Mouse (Mus musculus) T-helper 17 cell (primary cell): ENCODE measurements around the gene Smarcd3.

ENCODE experiments used
- in situ Hi-C, 2 experiments: fragments of 300-600 bp; cut with MboI, MseI; formaldehyde crosslinking; loops; 1 replicate in 1 of 2; 2 replicates in 1 of 2; pipeline ENCODE4 v1.15.1; 2025; ENCODE audit warnings: high pct_unique_total_duplicates in 2 of 2

Smarcd3 gene

DNA sequence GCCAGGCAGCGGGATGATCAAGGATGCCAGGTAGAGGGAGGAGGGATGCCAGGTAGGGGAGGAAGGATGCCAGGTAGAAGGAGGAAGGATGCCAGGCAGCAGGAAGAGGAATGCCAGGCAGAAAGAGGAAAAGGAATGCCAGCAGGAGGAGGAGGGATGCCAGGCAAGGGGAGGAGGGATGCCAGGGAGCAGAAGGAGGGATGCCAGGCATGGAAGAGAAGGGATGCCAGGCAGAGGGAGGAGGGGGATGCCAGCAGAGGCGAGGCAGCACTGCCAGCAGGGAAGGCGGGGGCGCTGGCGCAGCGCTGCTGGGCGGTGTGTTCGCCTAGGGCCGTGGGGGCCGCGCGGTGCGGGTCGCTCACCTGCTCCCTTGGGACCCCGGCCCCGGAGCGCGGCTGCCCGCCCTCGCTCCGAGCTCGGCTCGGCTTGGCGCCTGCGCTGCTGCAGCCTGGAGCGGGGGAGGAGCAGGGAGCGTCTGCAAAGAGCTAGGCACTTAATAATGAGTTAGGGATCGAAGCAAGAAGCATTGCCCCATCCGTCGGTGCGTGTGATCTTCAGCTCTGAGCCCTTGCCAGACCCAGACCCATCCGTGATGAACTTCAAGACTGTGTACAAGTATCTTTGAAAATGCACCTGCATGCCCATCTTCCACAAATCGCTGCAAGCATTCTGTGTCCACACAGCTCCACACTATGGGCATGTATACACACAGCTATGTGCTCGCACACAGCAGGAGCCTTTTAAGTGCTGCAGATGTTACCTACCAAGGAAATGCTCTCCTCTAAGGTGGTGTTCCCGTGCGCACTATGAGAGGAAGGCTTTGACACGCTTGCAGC lies at the start of gene Smarcd3:
Smarcd3 (minus strand) TSS at position 426 of the 836 bp plus-strand sequence.
- in situ Hi-C loops: no loop called here

DNA sequence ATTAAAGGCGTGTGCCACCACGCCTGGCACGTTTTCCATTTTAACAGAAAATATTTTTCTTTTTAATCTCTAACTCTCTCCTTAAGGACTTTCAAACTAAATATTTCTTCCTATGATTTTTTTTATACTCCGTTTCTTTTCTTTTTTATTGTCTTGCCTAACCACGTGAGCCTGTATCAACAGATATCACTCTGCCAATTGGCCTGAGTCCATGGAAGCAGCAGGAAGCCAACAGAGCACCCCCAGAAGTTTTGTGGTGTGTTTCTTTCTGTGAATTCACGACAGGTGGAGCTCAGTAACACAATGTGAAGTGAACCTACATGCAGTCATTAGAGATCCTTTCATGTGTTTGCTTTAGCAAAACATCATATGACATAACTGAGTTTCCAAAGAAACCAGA lies 37.2 kb upstream of the Smarcd3 start:
- in situ Hi-C loops: no loop called here

DNA sequence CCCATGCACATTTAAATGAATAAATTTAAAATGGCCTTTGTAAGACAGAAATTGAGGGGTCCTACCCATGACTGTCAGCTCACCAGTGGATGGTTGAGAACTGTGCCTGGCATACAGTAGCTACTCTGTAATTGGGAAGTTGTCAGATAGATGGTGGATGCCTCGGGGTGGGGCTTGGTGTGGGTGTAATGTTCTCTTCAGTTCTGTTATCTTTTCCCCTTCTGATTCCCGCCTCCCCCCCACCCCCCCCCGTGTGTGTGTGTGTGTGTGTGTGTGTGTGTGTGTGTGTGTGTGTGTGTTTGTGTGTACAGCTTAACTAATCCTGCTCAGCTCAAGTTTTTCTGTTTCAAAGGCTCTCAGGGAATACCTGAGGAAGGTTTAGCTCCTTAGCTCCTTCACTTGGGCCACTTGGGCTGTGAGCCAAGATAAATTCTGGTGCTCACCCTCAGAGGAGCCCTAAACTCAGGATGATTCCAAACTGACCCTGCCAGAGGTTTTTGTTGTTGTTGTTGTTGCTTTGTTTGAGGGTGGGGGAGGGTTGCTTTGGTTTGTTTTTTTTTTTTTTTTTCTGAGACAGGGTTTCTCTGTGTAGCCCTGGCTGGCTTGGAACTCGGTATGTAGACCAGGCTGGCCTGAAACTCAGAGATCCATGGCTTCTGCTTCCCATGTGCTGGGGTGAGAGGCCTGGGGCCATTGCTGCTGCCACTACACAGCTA lies 35.7 kb upstream of the Smarcd3 start:
- in situ Hi-C loops: no loop called here

DNA sequence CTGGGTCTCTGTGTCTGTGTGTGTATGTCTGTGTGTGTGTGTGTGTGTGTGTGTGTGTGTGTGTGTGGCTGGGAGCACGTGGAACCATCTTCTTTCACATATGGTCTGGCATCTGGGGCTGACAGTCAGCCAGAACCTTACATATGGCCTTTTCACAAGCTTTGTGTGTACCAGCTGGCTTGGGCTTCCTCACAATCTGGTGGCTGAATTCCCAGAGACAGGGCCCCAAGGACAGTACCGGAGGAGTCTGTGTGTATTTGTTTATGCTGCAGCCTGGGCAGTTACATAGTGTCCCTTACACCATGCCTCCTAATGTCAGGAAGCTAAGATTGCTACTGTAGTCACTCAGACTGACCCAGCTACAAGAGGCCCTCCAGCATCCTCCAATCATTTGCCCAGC lies 32.9 kb upstream of the Smarcd3 start:
- in situ Hi-C loops: no loop called here

DNA sequence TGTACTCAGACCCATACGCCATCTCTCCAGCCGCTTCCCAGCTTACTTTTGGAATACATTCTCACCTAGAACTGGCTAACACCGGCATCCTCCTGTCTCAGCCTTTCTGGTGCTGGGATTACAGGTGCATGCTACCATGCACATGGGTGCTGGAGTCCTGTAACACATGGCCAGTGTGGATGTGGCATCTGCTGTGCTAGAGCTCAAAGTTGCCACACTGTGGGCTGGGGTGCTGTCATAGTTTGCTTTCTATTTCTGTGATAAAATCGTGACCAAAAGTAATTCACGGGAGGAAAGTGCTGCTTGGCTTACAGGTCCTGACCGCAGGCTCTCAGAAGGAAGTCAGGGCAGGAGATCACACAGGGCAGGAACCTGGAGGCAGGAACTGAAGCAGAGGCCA lies 30.3 kb upstream of the Smarcd3 start:
- in situ Hi-C loops: no loop called here

DNA sequence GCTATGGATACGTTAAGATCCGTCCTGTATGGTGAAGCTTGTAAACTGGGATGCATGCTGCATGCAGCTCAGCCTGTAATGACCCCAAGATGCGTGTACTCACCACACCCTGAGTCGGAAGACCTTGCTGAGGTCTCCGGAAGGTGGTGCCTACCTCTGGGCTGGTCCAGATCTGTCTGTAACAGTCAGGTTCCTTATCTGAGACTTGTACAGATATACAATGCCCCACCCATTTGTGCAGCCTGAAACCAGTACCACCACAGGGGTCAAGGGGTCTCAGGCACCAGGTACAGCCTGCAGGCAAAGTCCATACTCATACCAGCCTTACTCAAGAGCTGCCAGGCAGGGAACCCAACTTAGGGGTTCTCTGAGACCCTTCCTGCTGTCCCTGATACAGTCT lies 28.6 kb upstream of the Smarcd3 start:
- in situ Hi-C loops: no loop called here

DNA sequence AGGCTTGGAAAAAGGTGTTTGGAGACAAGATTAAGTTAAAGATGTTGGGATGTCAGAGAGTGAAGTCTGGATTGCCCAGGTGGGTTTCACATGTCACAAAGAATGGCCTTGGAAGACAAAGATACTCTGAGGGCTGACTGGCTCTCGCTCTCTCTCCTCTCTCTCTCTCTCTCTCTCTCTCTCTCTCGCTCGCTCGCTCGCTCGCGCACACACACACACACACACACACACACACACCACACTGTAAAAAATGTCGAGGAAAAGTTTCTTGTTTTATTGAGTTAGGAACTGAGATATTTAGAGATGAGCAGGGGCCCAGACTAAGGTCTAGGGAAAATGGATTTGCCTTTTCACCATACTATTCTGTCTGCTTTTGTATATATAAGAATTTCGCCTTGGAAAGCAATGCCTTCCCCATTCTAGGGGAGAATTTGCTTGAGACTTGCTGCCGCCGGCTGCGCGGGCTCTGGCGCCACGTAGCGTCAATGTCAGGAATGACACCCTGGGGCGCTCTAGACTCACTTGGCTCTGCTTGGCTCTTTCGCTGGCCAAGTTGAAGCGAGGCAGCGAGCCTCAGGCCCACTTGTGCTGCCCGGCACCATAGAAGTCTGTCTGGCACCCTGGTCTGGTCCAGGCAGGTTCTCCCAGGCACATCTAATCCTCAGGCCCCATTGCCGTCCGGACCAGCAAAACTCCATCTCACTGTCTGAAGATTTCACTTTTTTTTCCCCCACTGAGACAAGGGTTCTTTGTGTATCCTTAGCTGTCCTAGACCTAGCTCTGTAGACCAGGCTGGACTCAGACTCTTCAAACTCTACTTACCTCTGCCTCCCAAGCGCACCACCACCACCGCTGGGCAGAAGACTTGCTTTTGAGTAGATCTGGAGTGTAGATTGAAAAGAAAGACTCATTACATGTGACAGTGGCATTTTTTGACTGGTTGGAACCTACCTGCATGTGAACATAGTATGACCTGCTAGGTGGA lies 27.8 kb upstream of the Smarcd3 start:
- in situ Hi-C loops: no loop called here

DNA sequence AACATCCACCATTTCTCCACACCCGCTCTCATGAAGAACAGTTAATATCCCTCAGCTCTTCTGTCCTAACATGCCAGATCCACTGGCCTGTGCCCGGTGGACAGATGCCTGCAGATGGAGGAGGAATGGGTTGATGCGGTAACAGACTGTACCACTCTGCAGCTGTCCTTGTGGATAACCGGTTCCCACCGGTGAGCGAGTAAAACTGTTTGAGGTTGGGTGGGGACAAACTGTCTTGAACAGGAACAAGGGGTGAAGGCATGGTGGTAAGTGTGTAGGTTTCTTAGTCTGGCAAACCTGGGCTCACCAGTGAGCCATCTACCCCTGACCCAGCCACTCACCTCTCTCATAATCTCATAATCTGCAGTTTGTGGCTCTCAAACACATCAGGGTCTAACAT lies 27.1 kb upstream of the Smarcd3 start:
- in situ Hi-C loops: no loop called here

DNA sequence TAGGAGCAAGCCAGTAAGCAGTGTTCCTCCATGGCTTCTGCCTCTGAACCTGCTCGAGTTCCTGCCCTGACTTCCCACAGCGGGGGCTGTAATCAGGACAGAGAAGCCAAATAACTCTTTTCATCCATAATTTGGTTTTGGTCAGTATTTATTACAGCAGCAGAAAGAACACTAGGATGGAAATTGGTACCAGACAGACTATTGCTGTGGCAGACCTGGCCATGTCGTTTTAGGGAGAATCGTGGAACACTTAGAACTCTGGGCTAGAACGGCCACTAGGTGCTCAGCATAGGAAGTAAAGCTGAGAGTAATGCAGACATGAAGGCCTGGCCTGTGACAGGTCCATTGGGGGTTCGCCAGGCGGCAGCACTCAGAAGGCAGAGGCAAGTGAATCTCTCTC lies 25.5 kb upstream of the Smarcd3 start:
- in situ Hi-C loops: no loop called here

DNA sequence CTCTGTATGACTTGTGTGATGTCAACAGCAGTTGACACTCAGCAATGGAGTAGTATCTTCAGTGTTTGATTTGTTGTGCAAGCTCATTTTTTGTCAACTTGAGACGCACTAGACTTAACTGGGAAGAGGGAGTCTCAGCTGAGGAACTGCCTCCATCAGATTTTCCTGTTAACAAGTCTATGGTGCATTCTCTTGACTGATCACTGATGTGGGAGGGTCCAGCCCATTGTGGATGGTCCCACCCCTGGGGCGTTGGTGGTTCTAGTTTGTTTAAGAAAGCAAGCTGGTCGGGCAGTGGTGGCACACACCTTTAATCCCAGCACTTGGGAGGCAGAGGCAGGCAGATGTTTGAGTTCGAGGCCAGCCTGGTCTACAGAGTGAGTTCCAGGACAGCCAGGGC lies 25.0 kb upstream of the Smarcd3 start:
- in situ Hi-C loops: no loop called here

DNA sequence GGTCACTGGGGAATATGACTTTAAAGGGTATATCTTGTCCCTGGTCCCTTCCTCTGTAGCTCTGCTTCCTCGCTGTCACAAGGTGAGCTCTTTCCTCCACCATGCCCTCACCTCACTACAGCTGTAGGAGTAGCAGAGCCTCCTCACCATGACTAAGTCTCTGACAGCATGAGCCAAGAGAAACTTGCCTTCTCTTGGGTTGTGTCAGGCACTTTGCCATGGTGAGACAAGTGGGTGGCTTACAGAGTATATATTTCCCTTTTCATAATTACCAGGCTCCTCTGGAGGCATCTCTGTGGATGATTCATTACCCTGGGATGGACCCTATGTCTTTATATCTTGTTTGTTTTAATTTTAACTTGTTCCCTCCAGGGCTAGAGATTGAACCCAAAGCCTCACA lies 21.2 kb upstream of the Smarcd3 start:
- in situ Hi-C loops: no loop called here

DNA sequence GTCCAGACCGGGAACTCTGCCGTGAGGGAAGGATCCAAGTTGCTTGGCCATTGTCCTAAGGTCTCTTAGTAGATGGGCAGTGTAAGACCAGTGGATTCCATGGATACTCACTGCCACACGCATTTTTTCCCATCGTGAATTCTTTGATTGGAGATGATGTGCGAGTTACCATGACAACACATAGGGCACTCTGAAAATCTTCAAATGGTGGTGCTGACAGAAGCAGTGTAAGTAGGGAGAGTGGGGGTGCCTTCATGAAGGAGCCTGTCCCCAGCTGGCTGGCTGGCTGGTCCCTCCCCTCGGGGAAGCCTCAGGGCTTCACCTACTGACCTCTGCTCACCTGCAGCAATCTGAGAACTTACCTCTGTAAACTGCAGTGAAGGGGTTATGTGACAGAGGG lies 14.9 kb upstream of the Smarcd3 start:
- in situ Hi-C loops: no loop called here

DNA sequence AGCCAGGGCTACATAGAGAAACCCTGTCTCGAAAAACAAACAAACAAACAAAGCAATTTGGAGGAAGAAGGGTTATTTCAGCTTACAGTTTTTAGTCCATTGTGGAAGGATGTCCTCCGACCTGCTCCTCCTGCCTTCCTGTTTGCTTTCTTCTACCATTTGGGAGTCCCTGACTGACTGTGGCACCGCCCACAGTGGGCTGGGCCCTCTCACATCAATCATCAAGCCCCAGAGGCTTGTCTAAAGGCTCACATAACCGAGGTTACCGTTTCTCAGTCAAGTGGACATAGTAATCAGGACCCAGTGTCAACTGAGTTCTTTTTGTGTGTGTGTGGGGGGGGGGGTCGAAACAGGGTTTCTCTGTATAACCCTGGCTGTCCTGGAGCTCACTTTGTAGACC lies 13.9 kb upstream of the Smarcd3 start:
- in situ Hi-C loops: no loop called here

DNA sequence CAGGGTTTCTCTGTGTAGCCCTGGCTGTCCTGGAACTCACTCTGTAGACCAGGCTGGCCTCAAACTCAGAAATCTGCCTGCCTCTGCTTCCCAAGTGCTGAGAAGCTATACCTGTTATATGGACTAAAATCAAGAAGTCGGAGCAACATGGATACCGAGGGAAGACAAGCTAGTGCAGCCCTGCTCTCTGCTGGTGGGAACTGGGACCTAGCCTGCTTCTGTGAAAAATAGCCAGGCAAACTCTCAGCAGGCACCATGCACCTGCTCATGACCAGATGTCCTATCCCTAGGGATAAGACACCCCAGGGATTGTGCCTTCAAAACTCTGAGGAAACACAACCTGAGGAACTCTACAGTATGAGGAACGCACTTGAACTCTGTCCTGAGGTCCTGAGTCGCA lies 12.8 kb upstream of the Smarcd3 start:
- in situ Hi-C loops: no loop called here

DNA sequence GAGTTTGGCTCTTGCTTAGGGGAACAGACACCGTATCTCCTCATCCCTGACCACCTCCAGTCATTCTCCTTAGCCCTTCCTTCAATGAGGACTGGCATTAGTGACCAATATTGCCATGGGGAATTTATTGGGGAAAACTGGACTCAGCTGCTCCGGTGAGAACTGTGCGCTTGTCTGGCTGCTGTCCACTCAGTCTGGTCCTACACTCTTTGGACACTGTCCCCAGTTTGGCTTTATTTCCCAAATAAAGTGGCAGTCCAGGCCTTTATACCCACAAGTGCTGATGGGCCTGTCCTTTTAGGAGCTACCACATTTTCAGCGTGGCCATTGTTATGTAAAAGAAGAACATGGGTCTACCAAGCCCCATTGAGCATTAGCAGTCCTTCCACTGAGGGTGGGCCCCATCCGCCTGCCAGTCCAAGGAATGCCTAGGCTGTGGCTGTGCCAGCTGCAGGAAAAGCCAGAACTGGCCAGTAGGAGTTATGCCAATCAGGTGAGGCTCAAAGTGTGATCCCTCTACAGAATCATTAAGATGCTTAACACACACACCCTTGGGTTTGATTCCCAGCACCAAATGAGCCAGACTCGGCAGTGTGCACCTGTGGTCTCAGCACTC lies 11.4 kb upstream of the Smarcd3 start:
- in situ Hi-C loops: no loop called here

DNA sequence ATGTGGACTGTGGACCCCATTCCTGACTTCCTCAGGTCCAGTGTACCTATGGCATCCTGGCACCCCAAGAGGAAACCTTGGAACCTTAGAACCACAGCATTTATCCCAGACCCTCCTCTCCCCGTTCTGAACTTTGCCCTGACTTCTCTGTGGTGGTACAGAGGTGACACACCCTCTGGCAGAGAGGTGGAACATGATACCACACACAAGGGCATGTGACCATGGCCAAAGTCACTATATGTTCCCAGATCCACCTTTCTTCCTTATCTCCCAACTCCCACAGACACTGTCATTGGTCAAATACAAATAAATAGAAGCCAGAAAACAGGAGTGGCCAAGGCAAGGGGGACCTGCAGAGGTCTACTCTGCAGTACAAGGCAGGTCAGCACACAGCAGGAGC lies 10.9 kb upstream of the Smarcd3 start:
- in situ Hi-C loops: no loop called here

DNA sequence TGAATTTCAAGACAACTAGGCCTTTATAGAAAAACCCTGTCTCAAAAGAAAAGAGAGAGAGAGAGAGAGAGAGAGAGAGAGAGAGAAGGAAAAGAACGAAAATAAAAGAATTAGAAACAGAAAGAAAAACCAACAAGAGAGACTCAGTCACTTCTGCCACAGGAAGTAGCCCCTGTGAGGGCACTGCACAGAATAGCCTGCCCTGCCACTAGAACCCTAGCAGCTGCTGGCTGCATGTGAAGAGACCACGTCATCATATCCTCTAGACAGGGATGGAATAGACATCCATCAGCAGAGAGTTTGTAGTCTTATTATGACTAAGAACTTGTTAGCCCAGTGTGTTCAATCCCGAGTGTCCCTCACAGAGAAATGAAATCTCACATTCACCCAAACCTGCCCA lies 5.5 kb upstream of the Smarcd3 start:
- in situ Hi-C loops: no loop called here

DNA sequence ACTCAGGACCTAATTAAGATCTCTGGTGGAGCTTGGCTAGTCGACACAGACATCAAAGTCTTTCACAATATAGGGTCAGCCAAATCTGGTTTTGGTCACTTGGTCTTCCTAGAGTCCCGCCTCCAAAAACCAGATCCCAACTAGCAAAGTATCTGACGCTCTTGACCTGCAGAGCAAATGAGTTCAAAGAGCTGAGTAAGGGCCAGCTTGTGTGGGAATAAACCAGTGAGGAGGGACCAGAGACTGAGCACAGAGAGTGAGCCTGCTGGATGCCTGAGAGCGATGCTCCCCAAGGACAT lies 560 bp upstream of the Smarcd3 start:
- in situ Hi-C loops: no loop called here

DNA sequence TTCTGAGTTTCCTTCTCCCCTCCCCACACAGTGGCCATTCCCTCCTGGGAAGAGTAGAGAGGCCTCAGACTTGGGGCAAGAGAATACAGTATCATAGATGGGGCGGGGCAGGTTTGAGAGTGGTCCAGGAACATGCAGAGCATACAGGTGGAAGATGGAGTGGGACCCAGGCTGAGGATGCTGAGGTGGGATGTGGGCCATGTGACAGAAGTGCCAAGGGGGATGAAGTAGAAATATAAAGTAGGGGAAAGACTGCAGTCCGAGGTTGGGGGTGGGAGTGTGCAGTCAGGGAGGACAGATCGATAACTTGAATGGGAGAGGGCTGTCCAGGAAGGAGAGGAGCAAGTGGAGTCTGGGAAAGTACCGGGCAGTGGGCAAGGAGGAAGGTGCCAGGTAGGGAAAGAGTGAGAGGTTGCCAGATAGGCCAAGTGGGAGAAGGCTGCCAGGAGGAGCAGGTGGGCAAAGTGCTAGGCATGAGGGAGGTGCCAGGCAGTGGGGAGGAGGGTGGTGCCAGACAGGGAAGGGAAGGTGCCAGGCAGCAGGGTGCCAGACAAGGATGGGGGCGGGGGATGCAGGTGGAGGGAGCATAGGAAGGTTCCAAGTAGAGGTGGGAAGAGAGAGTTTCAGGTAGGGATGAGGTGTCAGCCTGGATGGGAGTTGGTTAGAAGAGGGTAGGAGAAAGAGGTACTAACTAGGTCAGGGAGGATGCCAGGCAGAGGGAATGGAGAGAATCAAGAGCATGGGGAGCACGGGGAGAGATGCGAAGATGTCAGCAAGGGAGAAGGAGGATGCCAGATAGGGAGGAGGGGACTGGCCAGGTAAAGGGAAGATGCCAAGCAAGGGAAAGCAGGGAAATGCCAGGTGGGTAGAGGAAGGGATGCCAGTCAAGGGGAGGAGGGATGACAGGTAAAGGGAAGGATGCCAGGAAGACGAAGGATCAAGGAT lies 898 bp downstream of the Smarcd3 start:
- in situ Hi-C loops: no loop called here

DNA sequence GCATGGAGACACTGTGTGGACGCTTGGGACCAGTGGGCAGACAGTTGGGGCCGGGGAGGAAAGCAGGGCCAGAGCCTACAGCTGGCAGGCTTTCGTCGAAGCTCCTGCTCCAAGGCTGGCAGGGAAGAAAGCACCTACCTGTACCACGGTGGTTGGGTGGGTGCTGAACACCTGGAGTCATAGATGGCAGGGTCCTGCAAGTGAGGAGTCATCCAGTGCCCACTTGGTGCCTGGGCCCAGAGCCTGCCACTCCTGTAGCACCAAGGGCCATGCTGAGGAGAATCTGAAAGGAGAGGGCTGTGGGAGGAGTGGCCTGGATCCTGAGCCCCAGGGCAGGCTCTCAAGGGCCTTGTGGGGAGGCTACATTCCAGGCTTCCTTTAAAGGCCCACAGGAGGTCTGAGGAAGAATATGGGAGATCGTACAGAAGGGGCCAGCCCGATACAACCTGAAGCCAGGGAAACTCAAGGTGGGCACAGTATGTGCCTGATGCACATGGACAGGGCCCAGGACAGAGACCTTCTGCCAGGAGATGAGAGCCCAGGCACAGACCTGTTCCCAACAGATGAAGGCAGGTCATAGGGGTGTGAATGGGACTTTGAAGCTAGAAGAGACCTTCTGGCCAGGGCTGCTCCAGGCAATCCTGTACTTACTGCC lies 1.7 kb downstream of the Smarcd3 start:
- in situ Hi-C loops: no loop called here
